Mouse (Mus musculus): ENCODE data around the gene Lpp.

The Lpp gene

DNA sequence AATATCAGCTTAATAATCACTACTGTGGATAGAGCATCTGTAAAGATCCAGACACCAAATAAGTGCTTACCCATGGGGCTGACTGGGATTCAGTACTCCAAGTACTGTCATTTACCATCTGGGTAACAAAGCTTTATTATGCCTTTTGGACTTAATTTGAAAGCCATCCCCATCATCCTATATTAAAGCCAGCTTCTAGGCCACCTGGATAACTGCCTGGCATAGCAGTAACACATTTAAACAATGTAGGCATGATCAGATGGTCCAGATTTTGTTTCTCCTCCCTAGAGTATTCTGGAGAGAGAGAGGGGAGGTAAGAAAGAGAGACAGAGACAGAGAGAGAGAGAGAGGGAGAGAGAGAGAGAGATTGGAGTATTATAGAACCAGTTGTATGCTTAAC lies 536.8 kb downstream of the Lpp start:
- no peak for DNase-seq (ENCODE audit: low spot score in 2 of 2)

DNA sequence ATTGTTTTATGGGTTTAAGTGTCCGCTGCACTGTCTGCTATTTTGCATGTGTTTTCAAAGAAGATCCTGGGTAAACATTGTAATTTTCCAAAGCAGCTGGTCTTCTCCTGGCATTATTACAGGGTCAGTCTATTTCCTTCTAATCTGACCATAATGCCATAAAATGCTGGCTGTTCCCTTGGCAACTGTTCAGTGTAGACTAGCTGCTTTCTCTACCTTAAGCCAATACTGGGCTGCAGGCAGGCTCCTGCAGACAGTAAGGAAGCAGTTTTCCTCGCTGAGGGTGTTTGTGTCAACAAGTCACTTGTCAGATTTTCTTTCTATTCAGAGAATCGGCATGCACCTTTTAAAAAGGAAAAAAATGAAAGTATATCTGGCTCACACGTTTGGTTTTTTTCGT lies 537.3 kb downstream of the Lpp start:
- DNase-seq (ENCODE audit: low spot score in 2 of 2): no peak

DNA sequence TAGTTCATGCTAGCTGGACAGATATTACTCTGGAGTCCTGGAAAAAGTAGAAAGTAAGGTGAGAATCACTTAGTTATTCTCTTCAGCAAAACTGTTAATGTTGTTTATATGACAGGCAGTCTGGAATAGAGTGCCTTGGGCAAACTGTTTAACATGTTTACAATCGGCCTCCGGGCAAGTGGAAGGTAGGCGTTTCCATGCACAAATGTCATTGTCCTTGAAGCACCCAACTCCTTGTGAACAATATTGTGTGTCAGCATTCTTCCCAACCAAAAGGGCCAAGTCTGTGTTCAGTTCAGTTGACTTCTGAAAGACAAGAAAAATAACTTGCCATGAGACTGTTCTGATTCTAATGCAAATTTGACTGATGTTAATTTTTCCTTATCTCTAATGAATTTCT lies 539.5 kb downstream of the Lpp start:
- DNase-seq (ENCODE audit: low spot score in 2 of 2): no peak

DNA sequence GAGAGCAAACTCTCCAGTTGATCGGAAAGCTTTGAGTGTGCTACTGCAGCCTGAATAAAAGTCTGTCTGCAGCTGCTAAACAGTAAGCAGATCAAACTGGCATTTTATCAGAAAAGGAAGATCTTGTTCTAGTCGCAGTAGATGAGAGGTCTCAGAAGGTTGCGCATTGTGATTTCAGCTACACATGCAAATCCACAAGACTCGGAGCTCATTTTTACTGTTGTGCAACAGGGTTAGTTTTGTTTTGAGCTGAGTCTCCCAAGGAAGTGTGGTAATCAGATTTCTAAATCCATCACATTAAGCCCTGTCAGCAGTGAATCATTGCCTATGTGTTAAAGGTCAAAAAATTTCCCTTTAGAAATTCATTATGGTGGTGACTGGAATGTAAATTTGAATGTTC lies 540.4 kb downstream of the Lpp start:
- DNase-seq (ENCODE audit: low spot score in 2 of 2): no peak

DNA sequence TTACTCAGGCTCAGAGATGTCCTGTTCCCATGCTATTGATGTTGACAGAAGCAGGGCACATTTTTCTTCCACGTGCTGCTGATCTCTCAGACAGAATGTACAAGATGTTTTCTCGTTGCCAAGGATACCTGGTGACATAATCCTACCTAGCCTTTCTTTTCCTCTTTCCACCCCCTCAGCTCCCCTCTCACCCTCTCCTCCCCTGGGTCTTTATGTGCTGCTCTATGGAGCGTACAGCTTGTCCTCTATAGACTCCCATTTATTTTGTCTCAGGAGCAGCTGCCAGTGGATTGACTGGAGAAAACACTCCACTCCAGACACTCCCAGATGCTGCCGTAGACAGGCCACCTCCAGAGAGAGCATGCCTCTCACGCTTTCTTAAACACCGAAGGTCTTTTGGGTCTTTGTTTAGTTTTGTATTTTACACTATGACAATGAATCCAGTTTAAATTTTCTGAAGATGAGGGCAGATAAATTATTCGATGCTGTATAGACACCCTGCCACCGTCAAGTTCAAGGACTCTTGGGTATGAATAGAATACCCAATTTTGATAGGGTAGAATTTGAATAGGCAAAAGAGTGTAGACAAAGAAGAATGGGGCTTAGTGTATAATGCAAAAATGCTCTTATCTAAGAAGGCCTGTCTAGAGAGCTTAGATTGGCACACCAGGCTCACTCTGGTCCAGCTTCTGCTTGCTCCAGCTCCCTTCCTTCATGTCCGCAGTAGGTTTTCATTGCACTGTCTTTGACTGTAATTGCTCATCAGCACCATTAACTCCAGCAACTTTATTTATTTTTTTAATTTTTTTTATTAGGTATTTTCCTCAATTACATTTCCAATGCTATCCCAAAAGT lies 548.2 kb downstream of the Lpp start:
- DNase-seq (ENCODE audit: low spot score in 2 of 2): no peak

DNA sequence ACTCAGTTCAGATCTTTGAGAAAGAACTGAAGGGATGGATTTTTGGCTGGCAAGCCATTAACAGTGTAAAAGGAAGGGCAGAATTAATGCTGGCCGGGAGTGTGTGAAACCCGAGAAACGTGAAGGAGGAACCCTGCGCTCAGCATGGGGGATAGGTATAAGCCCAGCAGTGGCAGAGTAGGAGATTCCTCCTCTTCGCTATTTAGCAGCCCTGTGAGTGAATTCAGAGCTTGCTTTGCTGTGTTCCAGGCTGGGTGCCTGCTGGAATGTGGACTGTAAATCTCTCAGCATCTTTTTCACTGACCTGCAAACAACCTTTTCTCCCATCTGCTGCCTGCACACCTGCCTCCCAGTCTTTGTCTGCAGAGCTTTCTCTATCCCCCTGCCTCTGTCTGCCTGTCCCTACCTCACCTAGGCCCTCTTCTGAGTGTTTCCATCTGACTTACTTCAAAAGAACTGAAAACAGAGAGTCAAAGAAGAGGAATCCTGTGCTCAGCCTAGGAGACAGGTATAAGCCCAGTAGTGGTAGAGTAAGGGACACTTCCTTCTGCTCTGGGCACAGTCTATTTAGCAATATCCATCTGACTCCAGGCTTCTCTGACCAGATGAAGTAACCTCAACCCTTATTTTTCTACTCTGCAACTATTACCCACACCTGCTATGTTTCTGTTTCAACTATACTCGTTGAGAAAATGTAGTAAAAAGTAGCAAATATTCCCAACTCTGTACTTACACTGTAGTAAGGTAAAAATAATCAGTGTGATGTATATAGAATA lies 550.4 kb downstream of the Lpp start:
- no peak for DNase-seq (ENCODE audit: low spot score in 2 of 2)

DNA sequence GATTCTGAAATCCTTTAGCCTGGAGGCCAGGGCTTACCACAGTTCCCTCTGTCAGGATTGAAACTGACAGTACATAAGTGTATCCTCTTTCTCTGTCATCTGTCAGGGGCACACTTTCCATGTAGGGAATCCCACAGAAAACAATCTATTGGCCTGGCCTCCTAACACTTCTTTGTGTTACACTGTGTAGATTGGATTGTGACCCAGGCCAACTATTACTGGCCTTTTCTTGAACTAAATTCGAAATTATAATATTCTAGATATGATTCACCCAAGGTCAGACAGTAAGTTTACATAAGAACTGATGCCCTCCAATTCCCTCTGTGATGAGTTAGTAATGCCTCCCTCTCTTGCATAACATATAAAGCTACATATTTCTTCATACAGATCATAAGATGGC lies 553.0 kb downstream of the Lpp start:
- no peak for DNase-seq (ENCODE audit: low spot score in 2 of 2)

DNA sequence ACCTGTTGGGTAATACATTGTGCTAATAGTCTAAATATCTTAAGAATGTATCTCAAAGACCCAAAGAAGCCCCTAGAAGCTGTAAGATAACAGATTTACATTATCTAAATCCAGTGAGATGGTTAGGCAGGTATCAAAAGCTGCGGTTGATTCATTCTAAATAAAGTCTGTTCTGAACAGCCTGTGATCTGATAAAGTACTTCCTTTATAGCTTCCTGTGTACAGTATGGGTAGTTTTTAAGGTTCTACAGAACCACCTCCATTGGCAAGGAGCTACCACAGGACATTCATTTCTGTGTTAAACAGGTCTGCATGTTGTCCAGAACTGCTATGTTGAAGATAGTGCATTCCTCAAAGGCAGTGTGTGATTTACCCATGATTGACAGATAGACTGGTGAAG lies 554.2 kb downstream of the Lpp start:
- no peak for DNase-seq (ENCODE audit: low spot score in 2 of 2)

DNA sequence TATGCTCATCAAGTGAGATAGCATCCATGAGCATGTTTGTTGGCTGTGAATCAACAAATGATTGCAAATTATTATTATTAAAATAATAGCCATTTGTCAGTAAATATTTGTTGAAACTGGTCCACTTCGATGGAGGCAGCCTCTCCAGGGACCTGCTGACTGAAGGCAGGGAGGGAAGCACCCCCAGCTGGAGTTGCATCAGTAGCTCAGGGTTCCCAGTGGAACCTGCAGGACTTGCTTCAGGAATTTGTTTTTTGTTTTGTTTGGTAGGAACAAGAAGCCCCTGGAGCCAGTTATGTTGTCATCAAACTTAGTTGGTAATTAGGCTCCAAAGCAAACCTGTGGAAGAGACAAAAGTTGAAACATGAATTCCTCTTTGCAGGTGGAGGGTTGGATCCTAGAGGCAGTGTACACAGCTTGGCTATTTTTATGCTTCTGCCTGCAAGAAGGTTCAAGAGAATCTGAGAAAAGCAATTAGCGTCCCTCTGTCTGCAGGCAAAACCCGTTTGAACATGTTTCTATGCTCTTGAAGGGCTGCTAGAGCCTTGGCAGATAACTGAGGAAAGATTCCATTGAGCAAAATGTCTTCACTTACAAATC lies 554.9 kb downstream of the Lpp start:
- no peak for DNase-seq (ENCODE audit: low spot score in 2 of 2)

DNA sequence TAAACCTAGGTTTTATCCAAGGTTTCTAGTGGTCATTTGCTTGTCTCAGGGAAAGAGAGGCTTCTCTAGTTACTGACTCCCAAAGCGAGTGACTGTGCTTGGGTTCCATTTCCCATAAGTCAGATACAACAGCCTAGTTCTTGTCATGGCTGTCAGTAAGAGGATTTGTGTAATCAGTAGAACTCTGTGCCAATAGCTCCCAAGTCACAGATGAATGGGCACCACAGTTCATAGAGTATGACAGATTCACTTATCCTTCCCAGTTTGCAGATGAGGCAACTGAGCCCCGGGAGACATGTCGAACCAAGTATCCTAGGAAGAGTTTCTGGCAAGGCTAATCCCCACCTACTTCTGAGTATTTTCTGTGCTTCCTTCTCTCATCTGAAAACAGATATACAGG lies 556.0 kb downstream of the Lpp start:
- no peak for DNase-seq (ENCODE audit: low spot score in 2 of 2)

DNA sequence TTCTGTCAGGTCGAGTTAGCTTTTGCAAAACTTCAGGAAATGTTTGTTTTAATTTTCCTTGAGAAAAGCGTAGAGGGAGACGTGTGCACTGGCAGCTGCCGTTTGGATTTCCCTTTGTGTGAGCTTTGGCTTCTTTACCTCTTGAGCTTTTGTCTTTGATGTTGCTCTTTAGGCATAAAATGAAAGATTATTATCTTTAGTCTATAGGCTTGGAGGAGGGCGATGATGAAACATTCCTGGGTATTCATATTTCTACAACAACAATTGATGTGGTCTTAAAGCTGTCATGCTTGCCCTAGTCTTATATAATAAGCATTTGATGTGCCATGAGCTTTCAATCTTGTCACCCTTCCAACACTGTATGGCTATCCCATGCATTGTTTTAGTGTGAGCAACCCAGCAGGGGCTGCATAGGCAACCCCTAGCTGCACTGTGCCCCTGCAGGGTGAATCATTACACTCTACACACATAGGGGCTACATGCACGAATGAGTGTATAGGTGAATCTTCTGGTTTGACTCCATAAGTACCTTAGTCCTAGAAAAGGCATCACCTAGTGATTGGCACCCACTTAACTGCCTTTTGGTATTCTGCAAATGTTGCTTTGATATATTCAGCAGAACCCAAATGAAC lies 556.9 kb downstream of the Lpp start:
- DNase-seq (ENCODE audit: low spot score in 2 of 2): no peak

DNA sequence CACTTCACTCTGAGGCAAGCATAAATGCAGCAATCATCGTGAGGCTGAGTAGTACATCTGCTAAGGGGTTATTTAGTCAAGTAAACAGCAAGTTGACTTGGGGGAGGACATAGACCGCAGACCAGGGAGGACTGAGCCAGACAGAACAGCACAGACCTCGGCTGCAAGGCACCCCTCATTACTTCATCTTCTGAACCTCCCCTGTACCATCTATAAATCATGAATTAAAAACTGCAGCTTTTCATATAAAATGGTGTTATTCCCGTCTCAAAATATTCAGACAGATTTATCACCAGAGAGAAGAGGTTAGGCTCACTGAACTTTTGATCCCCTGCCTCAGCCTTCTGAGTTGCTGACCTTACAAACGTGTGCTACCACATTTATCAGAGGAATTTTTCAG lies 558.6 kb downstream of the Lpp start:
- DNase-seq (ENCODE audit: low spot score in 2 of 2): no peak

DNA sequence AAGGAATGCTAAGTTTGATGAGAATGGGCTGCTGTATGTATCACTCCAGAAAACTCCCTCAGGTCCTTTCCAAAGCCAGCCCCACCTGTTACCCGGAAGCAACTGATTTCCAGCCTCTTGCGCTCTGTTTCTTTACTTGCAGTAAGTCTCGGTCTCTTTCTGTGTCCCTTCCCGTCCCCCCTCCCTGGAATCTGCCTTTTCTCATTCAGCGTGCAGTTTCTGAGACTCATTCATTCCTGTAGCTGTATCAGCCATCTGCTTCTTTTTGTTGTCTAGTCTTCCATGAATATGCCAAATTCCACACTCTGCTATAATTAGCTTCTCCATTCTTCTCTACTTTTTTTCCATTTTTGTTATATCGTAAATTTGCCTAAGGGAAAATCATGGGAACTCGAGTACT lies 561.7 kb downstream of the Lpp start:
- no peak for DNase-seq (ENCODE audit: low spot score in 2 of 2)

DNA sequence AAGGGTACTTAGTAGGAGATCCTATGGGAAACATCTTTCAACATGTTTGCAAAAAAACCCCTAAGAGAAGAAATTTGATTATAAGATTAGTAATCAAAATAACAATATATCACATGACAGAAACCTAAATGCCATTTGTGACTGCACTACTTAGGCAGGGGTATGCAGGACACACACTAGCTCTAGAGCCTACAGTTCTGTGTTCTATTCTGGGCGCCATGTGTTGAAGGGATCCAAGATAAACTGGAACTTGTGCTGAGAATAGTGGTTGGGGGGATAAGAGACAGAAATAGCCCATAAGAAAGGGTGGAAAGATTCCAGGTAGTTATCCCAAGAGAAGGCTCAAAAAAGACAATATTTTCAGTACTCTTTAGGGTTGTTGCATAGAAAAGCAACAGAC lies 565.4 kb downstream of the Lpp start:
- DNase-seq (ENCODE audit: low spot score in 2 of 2): no peak

DNA sequence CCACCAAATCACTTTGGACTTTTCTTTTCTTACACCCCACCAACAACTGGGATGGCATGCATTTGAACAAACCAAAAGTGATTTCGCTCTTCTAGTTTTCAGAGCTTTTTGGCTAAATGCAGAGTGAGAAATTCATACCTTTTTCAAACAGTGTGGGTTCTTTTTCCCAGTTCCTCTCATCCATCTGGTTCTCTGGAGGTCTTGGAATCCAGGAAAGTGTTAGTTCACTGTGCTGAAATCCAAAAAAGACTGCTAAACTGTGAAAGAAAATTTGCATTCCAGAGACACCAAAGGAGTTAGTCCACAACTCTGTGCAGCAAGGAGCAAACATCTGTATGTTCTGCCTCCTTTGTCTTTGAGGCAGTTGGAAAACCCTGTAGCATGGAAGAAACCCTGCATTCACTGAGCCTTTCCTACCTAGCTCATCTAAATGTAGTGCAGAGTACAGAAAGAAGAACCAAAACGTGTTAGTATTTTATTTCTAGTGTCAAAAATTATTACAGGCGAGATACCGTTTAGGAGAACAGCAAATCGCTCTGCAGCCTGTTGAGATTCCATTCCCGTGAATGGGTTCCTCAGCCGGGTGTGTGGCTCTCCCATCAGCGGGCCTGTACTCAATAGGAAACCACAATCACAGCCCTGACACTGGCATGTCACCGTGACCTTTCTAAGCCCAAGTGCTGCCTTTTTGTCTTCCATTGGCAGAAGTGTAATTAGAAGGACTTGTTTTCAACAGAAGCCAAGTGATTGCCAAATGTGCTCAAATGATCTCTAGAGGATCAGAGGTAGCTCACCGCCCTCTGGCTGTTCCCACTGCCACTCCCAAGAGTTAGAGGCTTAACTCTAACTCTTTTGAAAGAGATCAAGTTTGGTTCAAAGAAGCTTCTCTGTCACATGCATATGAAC lies 567.8 kb downstream of the Lpp start:
- DNase-seq (ENCODE audit: low spot score in 2 of 2): no peak

DNA sequence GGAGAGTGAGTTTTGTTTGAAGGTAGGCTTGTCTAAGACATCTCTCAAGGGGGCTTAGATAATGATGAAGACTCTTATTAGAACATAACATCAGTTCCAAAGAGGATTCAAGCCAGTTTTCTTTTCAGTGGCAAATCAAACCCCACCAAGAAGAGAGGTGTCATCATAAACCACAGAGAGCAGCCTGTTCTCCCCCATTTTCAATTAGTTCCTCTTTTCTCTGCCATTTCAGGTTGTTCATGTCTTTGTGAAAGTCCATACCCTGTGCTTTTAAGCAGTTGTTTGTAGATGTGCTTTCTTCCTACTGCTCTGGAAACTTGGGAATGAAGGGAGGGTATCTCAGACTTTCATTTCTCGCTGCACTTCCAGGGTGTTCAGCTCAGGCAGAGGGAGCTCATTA lies 571.0 kb downstream of the Lpp start:
- no peak for DNase-seq (ENCODE audit: low spot score in 2 of 2)

DNA sequence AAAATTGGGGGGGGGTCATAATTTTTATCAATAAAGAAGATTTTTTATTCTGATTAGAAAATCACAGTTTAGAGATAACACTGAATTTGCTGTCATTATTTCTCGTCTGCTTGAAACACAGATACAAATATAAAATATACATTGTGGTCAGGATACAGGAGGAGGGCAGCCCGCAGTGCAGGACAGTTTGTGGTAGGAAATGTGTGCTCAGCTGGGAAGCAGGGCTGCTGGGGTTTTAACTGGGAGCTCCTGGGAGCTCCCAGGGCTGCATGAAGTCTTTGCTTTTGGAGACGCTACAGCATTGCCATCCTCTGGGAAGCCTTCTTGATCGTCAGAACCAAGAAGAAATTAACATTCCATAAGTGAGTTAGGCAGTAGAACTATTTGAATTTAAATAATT lies 571.8 kb downstream of the Lpp start:
- no peak for DNase-seq (ENCODE audit: low spot score in 2 of 2)

DNA sequence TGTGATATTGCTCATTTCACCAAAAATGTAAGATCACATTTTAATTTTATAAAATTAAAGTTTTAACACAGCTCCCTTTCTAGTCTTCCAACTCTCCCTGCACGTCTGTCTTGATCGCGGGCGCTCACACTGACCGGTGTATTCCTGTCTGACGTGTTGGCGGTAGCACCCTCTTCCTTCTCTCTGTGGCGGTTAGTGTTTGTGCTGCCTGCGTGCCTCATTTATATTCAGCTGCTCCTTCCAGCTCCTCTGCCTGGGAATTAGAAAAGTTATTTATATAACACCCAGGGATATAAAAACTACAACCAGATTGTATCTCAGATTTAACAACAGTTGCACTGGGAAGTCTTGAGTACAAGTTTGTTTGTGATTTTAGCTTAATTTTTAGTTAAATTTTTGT lies 573.2 kb downstream of the Lpp start:
- no peak for DNase-seq (ENCODE audit: low spot score in 2 of 2)

DNA sequence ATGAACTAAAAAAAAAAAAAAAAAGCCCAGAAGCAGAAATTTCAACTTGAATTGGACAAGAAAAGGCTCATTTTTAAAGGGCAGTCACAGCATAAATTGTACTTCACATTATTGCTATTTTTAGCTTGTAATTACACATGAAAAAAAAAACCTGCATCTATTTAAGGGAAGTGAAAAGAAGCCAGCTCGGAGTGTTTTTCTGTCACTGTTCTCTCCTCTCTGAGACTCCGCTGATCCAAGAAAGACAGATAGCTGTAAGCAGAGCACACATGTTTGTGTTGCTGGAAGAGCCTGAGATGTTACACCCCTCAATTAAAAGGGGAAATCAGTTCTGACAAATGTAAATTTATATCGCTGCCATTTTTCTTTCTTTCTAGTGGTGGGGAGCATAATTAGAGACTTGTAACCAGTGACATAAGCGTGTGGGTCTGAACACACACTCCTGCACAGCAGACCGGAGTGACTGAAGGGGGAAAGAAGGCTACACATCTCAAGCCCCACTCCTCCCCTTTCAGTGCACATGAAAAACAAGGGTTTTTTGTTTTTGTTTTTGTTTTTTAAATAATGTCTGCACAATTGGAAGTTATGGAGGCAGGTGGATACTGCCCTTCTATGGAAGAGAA lies 579.8 kb downstream of the Lpp start:
- DNase-seq (ENCODE audit: low spot score in 2 of 2): no peak

DNA sequence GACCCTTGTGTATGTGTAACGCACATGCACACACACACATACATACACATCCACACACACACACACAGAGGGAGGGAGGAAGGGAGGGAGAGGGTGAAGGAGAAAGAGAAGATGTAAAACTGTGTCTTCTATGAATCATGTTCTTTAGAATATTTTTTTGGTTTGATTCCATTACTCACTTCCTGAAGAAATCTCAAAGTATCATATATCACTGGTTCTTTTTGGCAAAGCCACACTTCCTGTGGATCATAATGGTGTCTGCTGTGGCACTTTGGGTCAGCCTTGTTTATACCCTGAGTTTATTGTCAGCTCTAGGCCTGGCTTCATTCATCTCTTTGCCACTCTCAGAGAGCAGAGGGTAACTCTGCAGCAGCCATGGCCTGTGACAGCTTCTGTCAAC lies 584.5 kb downstream of the Lpp start:
- no peak for DNase-seq (ENCODE audit: low spot score in 2 of 2)

DNA sequence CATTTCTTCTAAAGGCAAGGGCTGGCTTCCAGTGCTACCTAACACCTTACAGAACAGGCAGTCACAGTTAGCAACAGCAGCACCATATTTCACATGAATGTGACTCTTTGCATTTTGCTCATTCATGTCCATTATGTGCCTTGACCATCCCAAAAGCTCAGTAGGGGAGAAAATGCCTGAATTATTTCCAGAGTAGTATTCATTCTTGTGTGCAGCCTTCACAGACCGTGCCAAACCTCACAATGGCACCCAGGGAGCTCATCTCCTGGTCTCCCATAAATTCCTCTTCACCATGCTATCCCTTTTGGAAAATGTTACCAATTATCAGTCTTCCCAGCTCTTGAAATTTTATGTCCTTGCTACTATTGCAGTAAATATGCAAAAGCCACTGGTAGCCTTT lies 584.9 kb downstream of the Lpp start:
- no peak for DNase-seq (ENCODE audit: low spot score in 2 of 2)

All from spleen, postnatal 10 days (tissue).